Mouse (Mus musculus) G1E (cell line): ENCODE measurements around the gene Chst15. TPM values are rescaled to one million over a fixed set of nuclear protein-coding genes. Genes with fewer than 3 reads are reported as not detected.

Source experiments
- ATAC-seq: 2 replicates; pipeline ENCODE4 v1.8.0; 2016; ENCODE audit warnings: mild to moderate bottlenecking; ENCODE audit not compliant: insufficient number of reproducible peaks, poor library complexity, low FRiP score, severe bottlenecking; ENCODE audit errors: extremely low read depth
- DNase-seq: peaks from one replicate; pipeline ENCODE4 v3.0.0; 2012; ENCODE audit warnings: low spot score
- H3K27me3 ChIP-seq: 2 replicates; pipeline ENCODE4 v1.6.1; 2012; ENCODE audit warnings: mild to moderate bottlenecking, low read length, inconsistent platforms; ENCODE audit not compliant: insufficient read depth
- H3K36me3 ChIP-seq: replicated peaks from 2 replicates; pipeline ENCODE3; 2012; ENCODE audit warnings: mild to moderate bottlenecking, inconsistent platforms
- H3K4me1 ChIP-seq: 2 replicates; pipeline ENCODE4 v1.6.1; 2012; ENCODE audit warnings: low read depth, low read length, inconsistent platforms, mixed read lengths; ENCODE audit not compliant: insufficient read depth
- H3K4me3 ChIP-seq: 2 replicates; pipeline ENCODE4 v1.5.1; 2012; ENCODE audit warnings: low read depth, mild to moderate bottlenecking, inconsistent platforms, low read length, moderate library complexity, mixed read lengths
- H3K9me3 ChIP-seq: replicated peaks from 2 replicates; pipeline ENCODE4 v1.6.1; 2012; ENCODE audit warnings: inconsistent platforms
- CTCF ChIP-seq: IDR thresholded peaks from 2 replicates; pipeline ENCODE4 v1.5.1; 2012; ENCODE audit warnings: low read depth, low read length, inconsistent platforms, mixed read lengths
- GATA1 ChIP-seq: IDR thresholded peaks from 2 replicates; pipeline ENCODE4 v1.6.1; 2012; ENCODE audit warnings: borderline replicate concordance, low read length, inconsistent platforms, mixed read lengths
- GATA2 ChIP-seq: IDR thresholded peaks from 2 replicates; pipeline ENCODE4 v1.6.1; 2012; ENCODE audit warnings: low read depth, low read length, inconsistent platforms, borderline replicate concordance
- POLR2AphosphoS5 ChIP-seq: IDR thresholded peaks from 2 replicates; pipeline ENCODE4 v1.6.1; 2012; ENCODE audit warnings: low read depth, low read length, inconsistent platforms; ENCODE audit not compliant: insufficient replicate concordance
- TAL1 ChIP-seq: conservative IDR thresholded peaks from 2 replicates; pipeline ENCODE4 v1.6.1; 2012; ENCODE audit warnings: low read depth, low read length, inconsistent platforms, mixed read lengths
- polyA plus RNA-seq: library from polyadenylated mRNA; stranded (reverse); fragments of >175 nt; gene quantifications from 2 replicates; pipeline ENCODE4 v1.2.3, GENCODE M21; 2012
- total RNA-seq, 2 experiments: library from RNA; stranded (forward) in 1 of 2; stranded (reverse) in 1 of 2; fragments of 200-1000 nt in 1 of 2; fragments of >200 nt in 1 of 2; fragmentation: Nextera tagmentation in 1 of 2; gene quantifications; 2 replicates each; pipeline ENCODE4 v1.2.3; 2014 to 2017

Chst15 gene
- total and polyA plus RNA-seq, 3 experiments: 0.05 TPM; not detected in 2

GRCm38 (mm10) chr7:132358250-132358649, 41.2 kb upstream of the Chst15 start:
- no peak for TF ChIP-seq TAL1
- TF ChIP-seq GATA2: no peak
- no peak for TF ChIP-seq GATA1
- TF ChIP-seq POLR2AphosphoS5: no peak
- TF ChIP-seq CTCF: no peak
- DNase-seq (no peak), ATAC-seq (no peak)
- Histone ChIP-seq H3K4me1 (no peaks in the 10 kb centered on the region), H3K36me3 (no peaks in the 10 kb centered on the region), H3K9me3 (peaks cover 56% of the 10 kb centered on the region), H3K4me3 (no peak overlapping the region), H3K27me3 (no peaks in the 10 kb centered on the region)

DNA sequence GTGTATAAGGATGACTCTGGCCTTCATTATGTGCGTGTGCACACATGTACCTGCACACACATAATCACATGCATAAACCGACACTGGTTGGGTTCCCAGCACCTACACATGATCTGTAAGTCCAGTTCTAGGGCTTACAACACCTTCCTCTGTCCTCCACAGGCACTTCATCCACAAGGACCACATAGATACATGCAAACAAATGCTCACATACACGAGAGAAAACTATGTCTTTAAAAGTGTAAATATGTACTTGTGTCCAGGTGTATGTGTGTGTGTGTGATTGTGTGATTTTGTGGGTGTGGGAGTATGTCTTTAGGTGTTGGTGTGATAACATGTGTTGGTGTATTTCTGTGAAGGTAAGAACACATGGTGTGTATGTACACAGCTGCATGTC, 40.8 kb upstream of the Chst15 start:
- Histone ChIP-seq H3K36me3 (no peaks in the 10 kb centered on the region), H3K9me3 (peaks cover 55% of the 10 kb centered on the region), H3K4me3 (no peak overlapping the region), H3K27me3 (no peaks in the 10 kb centered on the region), H3K4me1 (no peaks in the 10 kb centered on the region)
- ATAC-seq: no peak
- no peak for TF ChIP-seq POLR2AphosphoS5
- no peak for TF ChIP-seq CTCF
- TF ChIP-seq GATA1: no peak
- TF ChIP-seq GATA2: no peak
- no peak for TF ChIP-seq TAL1
- DNase-seq: no peak

GRCm38 (mm10) chr7:132356881-132357840, 40.1 kb upstream of the Chst15 start:
- ATAC-seq: no peak

DNA sequence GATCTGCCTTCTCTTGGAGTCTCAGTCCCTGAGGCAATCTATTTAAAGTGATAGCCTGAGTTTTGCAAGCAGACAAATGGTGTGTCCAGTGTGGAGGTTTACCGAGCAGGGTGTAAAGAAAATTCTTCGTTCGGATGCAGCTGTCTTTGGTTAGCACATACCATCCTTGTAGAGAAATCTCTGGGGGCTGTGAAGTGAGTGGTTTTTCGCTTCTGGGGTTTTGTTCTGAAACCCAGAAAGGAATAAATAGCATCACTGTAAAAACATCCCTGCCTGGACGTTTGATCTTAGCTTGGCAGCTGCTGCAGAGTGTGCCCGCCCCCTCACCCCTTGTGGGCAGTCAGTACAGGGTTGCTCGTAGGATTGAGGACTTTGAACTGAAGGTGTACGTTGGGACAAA, 39.2 kb upstream of the Chst15 start:
- H3K36me3 ChIP-seq: no peaks in the 10 kb centered on the region
- H3K9me3 ChIP-seq: peaks cover 49% of the 10 kb centered on the region
- H3K4me3 ChIP-seq: no peak overlapping the region
- H3K4me1 ChIP-seq: no peaks in the 10 kb centered on the region
- ATAC-seq (no peak), DNase-seq (no peak)
- no peak for TF ChIP-seq GATA1
- no peak for TF ChIP-seq GATA2
- TF ChIP-seq POLR2AphosphoS5: no peak
- TF ChIP-seq CTCF: no peak
- TF ChIP-seq TAL1: no peak
- no peaks in the 10 kb centered on the region for H3K27me3 ChIP-seq

More at GRCm38 (mm10) chr7:132356881-132357840, 40.1 kb upstream of the Chst15 start:
- Histone ChIP-seq H3K4me1 (no peaks in the 10 kb centered on the region), H3K36me3 (no peaks in the 10 kb centered on the region), H3K27me3 (no peaks in the 10 kb centered on the region), H3K4me3 (no peak overlapping the region), H3K9me3 (peaks cover 54% of the 10 kb centered on the region)
- TF ChIP-seq GATA1 (no peak), POLR2AphosphoS5 (no peak), TAL1 (no peak), GATA2 (no peak), CTCF (no peak)
- DNase-seq: no peak

DNA sequence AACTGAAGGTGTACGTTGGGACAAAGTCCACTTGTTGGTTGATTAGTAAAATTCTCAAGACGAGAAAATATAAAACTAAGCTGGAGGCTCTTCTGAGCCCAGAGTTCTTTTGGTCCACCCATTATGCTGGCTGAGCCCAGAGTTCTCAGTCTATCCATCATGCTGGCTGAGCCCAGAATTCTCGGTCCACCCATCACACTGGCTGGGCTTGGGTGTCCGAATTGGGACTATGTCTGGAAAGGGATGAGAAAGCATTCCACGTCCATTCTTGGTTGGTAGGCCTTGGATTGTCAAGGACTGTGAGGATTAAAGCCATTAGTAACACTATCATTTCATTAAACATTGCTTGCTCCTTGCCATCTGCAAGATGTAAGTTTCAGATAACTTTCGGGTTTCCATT, 38.7 kb upstream of the Chst15 start:
- Histone ChIP-seq H3K4me3 (no peak overlapping the region), H3K27me3 (no peaks in the 10 kb centered on the region), H3K4me1 (no peaks in the 10 kb centered on the region), H3K36me3 (no peaks in the 10 kb centered on the region), H3K9me3 (peaks cover 49% of the 10 kb centered on the region)
- TF ChIP-seq GATA2 (no peak), GATA1 (no peak), CTCF (no peak), TAL1 (no peak), POLR2AphosphoS5 (no peak)
- ATAC-seq (no peak), DNase-seq (no peak)

DNA sequence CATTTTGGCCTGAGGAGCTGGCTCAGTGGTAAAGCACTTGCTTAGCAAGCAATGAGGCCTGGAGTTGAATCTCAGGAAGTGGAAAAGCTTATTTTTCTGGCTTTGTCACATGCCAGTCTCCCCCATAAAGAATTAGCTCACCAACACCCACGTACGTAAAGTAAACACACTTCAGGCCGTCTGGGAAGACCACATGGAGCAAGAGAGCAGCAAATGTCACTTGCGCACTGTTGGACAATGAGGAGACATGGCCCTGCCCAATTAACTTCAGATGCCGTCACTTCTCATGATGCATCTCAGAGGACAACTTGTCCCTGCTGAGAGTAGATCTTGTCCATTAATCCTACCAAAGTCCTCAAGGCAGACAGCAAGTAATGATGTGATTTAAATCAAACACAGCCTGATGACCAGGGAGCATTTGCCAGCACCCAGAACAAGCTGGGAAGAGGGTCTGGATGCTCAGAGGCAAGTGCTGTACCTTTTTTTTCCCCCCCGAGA, 32.1 kb upstream of the Chst15 start:
- ATAC-seq: no peak; the same call in 1 of the 2 replicates
- Histone ChIP-seq H3K36me3 (no peaks in the 10 kb centered on the region), H3K4me1 (no peaks in the 10 kb centered on the region), H3K27me3 (no peaks in the 10 kb centered on the region), H3K4me3 (no peak overlapping the region), H3K9me3 (peaks cover 61% of the 10 kb centered on the region)
- DNase-seq: no peak
- TF ChIP-seq GATA2 (no peak), CTCF (no peak), POLR2AphosphoS5 (no peak), TAL1 (no peak), GATA1 (no peak)
